Mouse (Mus musculus) NIH3T3 (cell line): ENCODE measurements at regions not wholly inside any gene's neighbourhood (a gene's known extent, or its start where the extent isn't known, plus 50 kb on each side); places are given as distances from the start of the nearest gene placed in this dataset.

ENCODE experiments used
- DNase-seq: peaks from one replicate; pipeline ENCODE4 v3.0.0-alpha.2; 2012; ENCODE audit warnings: low read depth

DNA sequence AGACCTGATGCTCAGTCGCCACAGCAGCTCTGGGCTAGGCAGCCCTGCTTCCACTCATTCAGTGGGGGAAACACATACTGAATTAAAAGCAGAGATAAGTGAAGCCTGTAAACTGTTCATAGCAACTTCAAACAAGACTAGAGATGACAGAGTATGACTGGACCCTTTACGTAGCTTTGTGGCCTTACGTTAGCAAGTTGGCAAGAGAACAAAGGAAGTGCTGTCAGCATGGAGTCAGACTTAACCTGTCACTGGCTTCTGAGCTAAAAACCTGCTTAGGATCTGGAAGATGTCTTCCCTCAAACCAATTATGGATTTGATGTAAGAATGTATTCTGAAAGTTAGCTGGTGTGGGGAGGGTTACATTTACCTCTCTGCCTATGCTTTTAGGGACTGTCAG is 421.3 kb downstream of the Ttll7 start:
- no peak for DNase-seq

DNA sequence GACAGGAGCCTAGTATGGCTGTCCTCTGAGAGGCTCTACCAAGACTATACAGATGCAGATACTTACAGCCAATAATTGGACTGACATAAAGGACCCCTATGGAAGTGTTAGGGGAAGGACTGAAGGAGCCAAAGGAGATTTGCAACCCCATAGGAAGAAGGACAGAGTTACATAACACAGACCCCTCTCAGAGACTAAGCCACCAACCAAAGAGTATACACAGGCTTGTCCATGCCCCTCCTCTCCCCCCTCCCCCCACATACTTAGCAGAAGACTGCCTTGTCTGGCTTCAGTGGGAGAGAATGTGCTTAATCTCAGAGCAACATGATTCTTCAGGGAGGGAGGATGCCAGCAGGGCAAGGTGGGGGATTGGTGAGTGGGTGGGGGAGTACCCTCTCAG is 426.4 kb downstream of the Ttll7 start:
- no peak for DNase-seq

DNA sequence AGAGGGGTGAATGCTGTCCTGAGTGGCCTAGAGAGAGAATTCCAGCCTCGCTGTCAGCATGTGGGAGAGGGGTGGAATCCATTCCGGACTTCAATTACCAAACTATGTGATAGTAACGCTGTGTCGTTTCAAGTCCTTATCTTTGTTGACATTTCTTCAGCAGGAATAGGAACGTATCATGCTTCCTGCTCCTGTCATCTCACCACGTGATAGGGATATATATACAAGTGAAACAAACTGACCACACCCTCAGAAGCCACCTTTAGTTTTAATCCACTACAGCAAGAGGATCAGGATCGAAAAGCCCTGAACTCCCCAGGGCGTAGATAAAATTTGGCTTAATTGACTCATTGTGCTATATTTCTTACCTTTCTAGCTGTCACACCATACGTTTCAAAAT is 431.6 kb downstream of the Ttll7 start:
- no peak for DNase-seq

DNA sequence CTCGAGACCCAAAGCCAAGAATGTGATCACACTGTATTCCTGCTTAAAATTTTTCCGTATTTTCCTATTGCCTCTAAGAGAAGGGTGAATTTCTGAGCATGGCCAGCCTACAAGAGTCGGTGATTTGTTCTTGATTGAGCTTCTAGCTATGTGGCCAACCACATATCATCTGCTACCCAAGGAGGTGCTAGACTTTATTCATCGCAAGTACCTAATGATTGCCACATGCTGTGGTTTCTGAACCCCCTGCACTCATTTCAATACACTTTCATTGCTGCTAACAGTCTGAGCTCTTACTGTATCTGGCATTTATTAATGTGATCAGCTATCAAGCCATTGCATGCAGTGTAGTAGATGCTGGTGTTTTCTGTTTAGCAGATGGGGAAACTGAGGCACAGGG is 432.2 kb downstream of the Ttll7 start:
- DNase-seq = peak; percentile 54

DNA sequence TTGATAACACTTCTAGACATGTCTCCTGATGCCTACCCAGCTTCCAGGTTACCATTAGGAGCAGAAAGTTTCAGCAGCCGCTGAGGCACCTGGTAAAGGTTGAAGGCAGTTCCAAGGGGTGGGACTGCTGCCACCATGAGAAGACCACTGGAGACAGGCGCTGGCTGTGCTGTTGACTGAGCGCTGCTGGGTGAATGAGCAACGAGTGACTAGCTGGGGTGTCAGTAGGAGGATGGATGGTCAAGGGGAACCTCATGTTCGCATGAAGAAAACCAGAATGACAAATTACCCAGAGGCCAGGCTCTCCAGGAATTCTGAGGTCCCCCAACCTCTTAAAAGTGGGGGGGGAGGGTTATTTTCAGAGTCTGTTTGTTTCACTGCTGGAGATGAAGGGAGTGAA is 433.3 kb downstream of the Ttll7 start:
- no peak for DNase-seq

DNA sequence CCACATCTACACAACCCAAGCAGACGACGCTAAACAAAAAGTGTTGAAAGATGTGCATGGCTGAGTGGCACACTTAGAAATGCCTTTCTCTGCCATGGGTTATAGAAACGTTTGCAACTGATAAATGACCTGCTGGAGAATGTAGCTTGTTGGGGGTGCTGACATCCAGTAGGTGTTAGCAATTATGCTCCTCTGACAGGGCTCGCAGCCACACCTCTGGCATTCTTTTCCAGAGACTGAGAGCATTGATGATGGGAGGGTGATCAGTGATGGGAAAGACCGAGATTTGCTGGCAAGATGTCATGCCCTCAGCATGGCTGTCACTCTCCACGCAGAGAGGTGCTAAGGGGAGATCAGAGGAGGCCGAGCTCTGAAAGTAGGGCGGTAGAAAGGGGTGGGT is 435.3 kb downstream of the Ttll7 start:
- no peak for DNase-seq

DNA sequence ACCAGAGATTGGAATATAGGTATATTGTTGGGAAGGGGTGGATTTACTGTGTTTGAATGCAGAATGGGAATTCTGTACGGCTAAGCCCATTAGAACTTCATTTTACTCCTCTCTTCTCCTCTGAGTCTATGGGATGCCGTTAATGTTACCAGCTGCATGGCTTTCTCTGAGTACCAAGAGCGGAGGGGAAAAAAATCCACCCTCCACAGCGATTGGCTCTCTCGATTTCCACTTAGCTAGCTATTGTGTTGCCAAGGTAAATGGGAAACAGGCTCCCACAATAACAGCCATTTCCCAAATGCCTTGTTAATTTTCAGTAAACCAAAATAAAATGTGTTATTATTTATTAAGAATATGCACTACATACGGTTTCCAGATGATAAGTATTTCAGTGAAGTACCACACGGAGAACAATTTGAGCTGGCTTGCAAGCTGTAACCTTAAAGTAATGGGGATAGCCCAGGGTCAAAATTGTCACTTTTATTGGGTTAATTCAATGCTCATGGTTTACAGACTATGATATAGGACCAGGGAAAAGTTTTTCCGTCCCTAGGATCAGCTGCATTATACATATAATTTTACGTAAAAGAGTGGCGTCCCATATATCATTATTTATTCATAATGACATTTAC is 439.6 kb downstream of the Ttll7 start:
- no peak for DNase-seq

DNA sequence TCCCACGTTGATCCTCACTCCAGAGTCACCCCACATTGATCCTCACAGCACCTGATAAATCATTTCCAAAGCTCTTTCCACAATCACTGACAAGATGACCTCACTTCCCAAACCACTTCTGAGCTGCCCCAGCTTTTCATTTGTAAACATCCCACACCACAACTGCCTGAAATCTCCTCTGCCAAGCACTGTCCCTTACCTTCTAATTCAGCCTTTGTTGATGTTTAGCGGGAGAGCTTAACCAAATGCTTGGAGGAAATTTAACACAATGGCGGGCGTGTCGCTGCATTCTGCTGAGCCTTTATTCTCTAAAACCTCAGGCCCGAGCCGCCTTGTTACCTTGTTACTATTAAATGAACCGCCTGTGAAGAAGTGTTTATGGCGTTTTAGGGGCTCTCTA is 445.9 kb downstream of the Ttll7 start:
- DNase-seq = no peak

DNA sequence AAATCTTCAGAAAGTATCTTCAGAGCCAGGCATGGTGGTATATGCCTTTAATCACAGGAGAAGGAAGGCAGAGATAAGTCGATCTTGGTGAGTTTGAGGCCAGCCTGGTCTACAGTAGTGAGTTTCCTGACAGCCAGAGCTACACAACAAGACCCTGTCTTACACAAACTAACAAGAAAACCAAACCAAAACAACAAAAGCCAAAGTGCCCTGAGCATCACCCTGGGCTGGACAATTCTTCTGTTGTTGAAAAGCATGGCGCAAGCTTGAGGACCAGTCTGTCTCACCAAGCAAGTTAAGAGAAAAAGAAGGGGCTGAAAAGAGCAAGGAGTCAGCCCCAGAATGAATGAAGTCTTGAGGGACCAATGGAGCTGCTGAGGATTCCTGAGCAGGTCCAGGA is 473.4 kb downstream of the Ttll7 start:
- no peak for DNase-seq

DNA sequence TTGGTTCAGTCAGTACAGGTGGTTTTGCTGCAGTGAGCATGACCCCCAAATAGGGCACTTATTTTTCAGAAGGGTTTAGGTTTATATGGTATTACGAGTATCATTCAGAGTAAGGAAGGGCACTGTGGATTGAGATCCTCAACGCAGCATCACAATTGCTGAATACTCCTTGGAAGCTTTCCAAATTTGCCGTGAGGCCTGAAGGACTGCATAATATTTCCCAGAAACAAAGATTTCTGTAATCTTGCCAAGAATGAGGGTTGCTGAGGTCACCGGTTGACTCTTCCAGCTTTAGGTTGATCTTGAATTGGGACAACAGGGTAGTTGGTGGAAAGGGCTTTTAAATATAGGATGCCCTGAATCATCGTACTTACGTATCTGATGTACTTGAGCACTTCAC is 482.1 kb downstream of the Ttll7 start:
- peak; percentile 16 for DNase-seq

DNA sequence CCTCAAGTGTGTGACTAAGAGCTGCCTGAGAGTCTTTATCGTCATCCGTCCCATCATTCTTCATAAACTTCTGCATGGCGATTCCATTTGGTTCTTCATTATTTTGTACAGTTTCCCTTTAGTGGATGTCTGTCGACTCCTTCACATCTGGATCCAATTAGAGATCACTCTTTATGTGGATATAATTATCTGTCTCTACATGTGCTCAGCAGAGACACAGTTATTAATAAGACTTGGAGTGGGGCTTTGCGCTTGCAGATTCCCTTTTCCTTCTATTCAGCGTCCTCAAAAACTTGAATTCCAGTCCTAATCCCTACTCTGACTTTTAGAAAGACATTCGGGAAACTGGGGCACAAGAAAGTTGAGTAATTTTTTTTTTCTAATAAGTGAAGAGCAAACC is 483.1 kb downstream of the Ttll7 start:
- peak; percentile 23 for DNase-seq

DNA sequence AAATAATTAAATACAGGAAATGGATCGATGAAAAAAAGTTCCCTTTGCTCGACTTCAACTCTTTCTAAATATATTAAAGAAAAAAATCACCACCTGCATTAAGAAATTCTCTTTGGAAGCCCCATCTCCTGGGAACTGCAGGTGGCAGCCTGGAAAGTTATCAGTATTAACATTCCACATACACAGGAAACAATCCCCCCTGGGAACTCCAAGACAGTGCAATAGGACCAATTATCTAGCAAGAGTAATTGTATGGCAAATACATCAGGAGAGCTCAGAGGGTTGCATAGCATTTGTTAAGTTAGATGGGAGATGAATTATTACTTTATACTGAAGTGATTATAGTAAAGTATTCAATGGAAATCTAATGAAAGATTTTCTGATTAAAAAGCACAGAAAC is 487.3 kb downstream of the Ttll7 start:
- DNase-seq = no peak

DNA sequence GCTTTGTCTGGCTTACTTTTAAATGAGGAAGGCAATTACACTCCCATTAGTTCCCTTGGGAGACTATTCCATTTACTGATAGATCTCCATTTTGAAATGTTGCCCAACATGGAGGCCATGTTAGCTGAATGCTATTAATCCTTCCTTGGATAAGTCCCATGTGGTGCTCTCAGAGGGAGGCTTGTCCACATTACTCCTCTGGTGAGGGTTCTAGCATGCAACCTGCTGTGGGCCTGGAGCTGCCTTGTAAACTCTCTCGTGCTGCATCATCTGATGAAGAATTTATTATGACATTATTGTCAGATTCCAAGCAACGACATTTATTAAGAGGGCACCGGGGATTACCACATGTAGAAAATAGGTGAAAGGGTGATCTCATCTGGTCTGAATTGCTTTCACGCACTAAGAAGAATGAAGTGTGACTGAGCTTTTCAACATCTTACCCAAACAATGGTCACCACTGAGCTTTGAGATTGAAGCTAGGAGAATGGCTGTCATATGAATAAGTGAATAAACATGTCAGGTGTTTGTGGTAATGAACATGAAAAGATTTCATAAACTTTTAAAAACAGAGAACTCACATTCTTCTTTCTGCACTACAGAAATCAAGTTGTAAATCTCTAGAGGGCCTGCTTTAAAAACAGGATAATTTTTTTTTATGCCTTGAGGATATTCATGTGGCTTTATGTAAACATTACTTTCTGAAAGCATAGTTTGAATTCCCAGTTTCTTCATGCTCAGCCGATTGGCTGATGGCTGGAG is 495.3 kb downstream of the Ttll7 start:
- peak; percentile 74 for DNase-seq

DNA sequence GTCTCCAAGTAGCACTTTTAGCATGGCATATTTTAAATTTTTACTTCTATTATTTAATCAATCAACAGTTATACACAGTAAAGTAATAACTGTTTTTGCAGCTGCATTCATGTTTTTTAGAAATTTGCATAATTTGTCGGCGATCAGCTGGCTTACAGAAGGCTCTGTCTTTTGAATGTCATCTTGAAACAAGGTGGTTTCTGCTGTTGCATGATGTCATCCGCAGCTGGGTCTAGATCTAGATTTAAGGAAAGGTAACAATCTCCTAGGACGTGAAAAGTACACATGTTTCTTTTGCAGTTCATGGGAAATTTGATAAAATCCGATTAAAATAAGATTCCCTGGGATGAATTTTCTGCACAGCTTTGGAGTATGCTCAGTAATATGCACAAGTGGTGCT is 534.9 kb downstream of the Ttll7 start:
- no peak for DNase-seq

DNA sequence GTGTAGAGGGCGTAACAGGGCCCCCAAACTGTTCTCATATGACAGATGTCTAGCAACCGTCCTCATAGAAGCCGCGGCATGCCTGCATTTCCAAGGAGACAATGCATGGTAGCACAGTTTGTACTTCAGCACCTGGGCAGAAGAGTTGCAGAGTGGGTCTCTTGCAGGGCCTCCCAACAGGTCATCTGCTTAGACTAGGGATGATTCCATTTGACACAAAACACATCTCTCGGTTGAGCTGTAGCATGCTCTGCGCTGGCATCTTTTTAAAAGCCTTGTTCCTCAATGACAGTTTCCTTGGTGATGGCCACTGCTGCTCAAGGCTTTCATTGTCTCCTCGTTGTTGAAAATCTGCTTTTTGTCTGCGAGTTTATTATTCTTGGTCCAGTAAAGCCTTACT is 546.1 kb downstream of the Ttll7 start:
- no peak for DNase-seq

DNA sequence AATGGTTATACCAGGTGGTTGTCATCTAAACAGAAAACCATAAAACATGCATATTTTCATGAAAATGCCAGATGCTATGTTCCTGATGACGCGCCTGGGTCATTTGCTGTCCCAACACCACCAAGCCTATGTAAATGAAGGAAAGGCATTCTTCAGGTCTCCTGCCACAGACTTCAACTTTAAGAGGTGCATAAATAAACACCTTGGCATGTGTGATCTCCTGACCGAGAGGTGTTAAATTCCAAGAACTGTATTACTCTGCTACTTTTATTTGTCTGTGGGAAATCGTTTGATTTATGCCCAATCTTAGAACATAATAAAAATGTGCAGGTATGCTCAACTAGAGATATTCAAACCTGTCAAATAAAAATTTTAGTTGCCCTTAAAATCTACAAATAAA is 560.1 kb downstream of the Ttll7 start:
- no peak for DNase-seq

DNA sequence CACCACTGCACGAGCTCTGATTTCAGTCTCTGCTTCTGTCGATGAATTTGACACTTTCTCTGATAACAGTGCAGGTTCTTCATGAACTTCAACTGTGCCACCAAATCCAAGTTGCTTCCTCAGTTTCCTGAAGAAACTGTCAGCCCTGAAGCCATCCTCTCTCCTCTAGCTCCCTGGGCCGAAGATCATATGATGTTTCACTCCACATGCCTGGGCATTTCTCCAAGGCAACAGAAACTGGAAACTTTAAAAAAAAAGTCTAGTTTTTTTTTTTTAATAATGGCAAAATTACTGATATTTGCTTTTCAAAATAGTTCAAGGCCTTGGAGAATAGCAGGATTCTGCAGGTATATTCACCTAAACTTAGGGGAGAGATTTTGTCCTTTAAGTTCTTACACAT is 564.8 kb downstream of the Ttll7 start:
- DNase-seq = peak; percentile 73

DNA sequence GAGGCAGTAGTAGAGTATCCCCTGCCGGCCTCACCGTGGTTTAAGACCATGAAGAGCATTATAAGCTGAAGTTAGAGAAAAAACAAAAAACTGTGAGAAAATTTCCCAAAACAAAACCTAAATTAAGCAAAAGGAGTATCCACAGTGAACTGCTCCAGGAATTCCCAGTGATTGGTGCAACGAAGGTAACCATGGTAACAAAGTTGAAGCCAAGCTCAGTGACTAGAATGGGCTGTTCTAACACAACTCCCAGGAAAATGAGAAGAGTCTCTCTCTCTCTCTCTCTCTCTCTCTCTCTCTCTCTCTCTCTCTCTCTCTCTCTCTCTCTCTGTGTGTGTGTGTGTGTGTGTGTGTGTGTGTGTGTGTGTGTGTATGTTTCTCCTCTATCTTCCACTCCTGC is 567.0 kb downstream of the Ttll7 start:
- DNase-seq = peak; percentile 29

DNA sequence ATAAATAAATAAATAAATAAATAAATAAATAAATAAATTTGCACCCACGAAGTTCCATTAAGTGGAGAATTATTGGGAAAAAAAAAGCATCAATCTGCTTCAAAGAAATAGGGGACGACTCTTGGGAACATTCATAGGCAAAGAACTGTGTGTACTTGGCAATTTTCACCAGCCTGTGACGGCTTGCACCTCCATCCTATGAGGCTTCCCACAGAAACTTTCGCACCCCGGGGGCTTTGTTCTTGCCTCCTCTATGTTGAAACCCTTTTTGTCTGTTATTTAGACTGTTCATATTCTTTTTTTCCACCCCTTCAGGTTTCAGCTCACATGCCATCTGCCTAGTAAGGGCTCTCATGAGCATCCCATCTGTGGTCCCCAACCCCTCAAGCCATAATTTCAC is 570.0 kb downstream of the Ttll7 start:
- DNase-seq = no peak

DNA sequence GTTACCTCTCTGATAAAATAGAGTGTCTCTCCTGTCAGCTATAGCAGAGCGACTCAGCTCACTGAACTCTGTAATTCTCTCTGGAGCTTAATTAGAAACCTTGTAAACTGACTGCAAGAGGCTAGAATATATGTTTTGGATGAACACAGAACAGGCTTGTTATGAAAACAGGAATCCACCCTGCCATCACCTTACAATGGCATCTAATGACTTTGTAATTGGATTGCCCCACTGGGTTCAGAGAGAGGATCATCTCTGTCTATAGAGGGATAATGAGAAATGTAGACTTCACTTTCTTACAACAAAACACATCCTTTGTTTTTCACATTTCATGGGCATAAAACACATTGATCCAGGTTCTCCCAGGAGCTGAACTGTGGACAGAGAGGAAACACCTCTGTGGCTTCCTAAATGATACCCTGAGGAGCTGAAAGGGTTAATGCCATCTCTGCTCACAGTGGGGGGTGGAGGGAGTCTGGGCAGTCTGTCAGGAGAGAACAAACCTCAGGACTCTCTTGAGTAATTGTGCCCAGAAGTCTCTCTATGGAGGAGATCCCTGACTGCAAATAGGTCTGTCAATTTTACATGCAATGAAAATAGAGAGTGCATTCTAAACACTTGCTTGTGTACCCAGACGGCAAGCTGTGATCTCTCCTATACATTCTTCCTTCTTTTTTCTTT is 571.9 kb downstream of the Ttll7 start:
- no peak for DNase-seq

DNA sequence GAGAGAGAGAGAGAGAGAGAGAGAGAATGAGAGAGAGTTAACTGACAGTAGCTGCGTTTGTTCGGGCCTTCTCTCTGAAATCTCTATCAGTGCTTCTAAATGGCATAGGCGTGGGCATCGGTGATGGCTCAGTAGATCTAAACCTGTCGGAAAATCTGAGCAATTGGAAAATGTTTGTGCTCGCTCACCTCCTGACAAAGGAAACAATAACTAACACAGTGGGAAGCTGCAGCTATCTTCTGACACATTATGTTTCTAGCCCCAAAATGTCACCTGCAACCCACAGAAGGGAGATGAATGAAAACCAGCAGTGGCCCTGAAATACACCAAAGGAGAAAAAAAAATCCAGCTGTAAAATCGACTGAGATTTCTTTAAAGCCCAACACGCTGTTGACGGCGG is 576.7 kb downstream of the Ttll7 start:
- no peak for DNase-seq

DNA sequence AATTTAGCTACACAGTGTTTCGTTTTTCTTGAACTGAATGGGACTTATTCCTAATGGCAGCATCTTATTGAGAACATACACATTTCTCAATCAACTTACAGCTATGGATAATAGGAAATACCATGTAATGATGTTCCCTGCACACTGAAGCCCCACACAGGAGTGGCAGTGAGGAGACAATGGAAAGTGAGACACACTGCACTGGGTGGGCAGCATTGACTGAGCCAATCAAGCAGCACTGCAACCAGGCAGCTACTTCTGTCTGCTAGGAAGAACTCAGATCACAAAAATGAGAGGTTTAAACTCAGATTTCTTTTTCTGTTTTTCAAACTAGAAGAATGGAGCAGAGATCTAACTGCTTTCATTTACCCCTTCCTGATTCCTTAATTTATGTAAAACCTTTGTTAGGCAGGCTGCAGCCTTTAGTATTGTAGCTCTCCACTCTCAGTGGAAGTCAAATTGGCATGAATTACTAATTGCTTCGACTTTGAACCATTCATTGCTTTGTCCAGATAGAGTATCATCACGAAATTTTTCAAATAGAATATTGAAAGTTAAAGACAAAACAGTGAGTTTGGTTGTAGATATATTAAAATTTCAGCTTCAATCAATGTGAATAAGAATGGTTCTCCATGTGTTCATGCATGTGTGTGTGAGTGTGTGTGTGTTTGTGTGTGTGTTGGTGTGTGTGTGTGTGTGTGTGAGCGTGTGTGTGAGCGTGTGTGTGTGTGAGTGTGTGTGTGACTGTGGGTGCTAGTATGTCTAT is 590.9 kb downstream of the Ttll7 start:
- no peak for DNase-seq

DNA sequence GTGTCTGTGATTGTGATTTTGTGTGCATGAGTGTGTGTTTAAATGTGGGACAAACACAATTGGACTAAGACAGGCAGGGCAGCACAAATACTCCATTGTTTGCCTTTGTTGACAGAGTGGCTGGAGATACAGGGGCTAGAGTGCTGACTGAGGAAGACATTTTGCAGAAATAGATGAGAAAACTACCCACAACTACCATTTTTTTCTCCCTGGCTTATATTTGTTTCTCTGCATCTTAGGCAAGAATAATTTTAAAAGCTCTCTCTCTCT is 591.5 kb downstream of the Ttll7 start:
- DNase-seq = no peak
